Mouse (Mus musculus) pancreas, adult 10 weeks (tissue): ENCODE data around the gene Wdr61. TPM values are rescaled to one million over a fixed set of nuclear protein-coding genes. Genes with fewer than 3 reads are reported as not detected.

Experiments used
- polyA plus RNA-seq: library from polyadenylated mRNA; stranded (reverse); fragments of 350-450 nt; fragmentation: Illumina TruSeq; extraction: RNeasy Lipid Tissue Mini Kit (QIAGEN cat#74804); gene quantifications from one replicate; pipeline ENCODE4 v1.2.3, GENCODE M21; 2015; ENCODE audit warnings: low read depth, low replicate concordance; ENCODE audit not compliant: insufficient read depth

The Wdr61 gene
- 10.9 TPM for polyA plus RNA-seq

DNA sequence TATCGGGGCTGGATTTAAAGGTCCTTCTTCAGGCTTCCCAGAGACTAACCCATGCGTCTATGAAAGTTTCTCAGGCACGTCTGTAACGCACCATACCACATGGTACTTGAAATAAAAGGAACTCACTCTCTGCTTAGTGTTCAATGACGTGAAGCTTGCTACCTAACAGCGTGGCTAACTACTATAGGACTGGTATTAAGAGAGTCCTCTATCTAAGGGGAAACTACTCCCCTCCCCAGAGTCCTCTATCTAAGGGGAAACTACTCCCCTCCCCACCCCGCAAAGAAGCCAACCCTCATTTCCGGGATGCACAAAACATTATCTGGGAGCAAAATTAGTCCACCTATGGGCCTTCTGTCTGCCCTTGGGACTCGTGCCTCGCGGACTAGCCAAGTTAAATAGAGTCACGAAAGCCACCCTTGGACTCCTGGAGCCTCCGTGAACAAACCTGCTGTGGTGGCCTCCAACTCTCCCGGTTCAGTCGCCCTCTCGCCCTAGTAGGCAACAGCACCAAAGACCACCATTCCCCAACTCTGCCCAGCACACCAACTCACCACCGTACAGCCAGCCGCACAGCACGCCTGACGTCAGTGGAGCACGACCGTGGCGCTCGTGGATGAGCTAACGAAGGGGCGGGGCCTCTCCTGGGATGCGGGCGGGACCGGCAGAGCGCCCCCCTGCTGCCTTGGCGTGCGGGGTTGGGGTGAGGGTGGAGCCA, at the start of gene Wdr61:
Gene Wdr61, minus strand, starts transcription at position 599 of the 718 bp plus-strand sequence.

DNA sequence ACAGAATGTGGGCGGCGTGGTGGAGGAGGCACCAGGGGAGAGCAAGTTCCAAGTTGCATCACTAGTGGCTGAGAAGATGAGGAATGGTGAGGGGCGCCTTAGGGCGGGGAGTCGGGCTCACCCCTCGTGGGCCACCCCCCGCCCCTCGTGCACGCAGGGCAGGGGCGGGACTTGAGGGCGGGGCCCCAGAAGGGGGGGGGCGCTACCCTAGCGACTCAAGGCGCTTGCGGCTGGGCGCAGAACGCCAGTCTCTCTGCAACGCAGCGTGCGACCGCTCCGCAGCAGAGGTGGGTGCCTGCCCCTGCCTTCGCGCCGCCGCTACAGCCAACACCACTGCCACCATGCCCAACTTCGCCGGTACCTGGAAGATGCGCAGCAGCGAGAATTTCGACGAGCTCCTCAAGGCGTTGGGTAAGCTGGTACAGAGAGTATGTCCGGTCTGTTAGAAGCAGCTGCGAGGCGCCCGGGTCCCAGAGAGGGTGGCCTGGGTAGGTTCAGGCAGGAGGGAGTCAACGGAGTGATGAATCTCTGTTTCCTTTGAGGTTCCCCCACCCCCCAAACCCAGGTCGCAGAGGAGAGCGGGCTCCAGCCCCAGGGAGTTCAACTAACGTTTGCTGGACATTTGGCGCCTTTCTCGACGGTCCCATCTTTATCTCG, 30.4 kb upstream of the Wdr61 start, which contains the start of gene Crabp1:
Gene Crabp1, plus strand, starts transcription at position 188 of the 657 bp plus-strand sequence.

DNA sequence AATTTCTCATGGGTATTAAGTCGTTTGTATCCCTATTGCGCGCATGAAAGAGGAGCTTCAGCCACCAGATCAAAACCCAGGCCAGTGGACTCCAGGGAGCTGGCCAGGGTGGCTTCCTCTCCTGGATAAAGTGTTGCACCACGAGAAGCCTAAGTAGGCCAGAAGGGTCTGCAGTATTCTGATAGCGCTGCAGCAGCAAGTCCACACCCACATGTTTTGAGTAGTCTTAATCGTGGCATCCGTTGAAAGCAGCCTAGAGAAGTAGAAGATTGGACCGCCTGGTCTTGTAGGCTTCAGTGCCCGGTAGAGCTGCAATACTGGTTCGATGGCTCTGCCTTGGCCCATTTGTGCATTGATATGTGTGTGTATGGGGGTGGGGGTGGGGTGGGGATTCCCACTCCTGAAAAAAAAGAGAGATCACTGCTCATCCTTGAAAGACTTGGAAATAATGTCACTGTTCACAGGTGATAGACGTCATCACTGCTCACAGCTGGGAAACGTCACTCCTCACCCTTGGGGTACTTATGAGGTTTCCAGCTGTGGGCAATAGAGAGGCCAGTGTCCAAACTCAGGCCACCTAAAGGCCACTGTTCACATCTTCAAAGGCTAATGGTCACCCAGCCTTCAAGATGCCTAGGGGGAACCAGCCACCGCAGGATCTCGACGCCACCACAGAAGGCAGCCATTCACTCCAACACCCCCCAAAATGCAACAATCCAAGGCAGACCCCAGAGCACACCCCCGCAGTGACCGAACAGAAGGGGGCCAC, 35.8 kb downstream of the Wdr61 start, which contains the start of gene Dnaja4:
Gene Dnaja4, plus strand, starts transcription at position 556 of the 769 bp plus-strand sequence.

Other genes with a start within 250 kb of the Wdr61 start
- gene Dmxl2, start 232.9 kb downstream of the Wdr61 start, polyA plus RNA-seq = 8.7 TPM
- gene Sh2d7, start 195.5 kb downstream of the Wdr61 start, polyA plus RNA-seq = not detected
- 5.3 TPM for gene Cib2, start 174.3 kb downstream of the Wdr61 start, polyA plus RNA-seq
- 7.2 TPM for gene Idh3a, start 148.2 kb downstream of the Wdr61 start, polyA plus RNA-seq
- 0.28 TPM for gene Acsbg1, start 72.6 kb downstream of the Wdr61 start, polyA plus RNA-seq
- 6.0 TPM for gene Dnaja4, start 35.6 kb downstream of the Wdr61 start, polyA plus RNA-seq
- gene Crabp1, start 30.2 kb upstream of the Wdr61 start, polyA plus RNA-seq = not detected
- gene Ireb2, start 129.3 kb upstream of the Wdr61 start, polyA plus RNA-seq = 6.3 TPM
- 0.72 TPM for gene Hykk, start 182.8 kb upstream of the Wdr61 start, polyA plus RNA-seq
- 31.0 TPM for gene Psma4, start 216.3 kb upstream of the Wdr61 start, polyA plus RNA-seq
- gene AY074887, start 216.5 kb upstream of the Wdr61 start, polyA plus RNA-seq = not detected
- not detected for gene Chrna5, start 246.4 kb upstream of the Wdr61 start, polyA plus RNA-seq